Mouse (Mus musculus) lung, postnatal 0 days (tissue): ENCODE data around the gene Cul7.

Source experiments
- CTCF ChIP-seq: IDR thresholded peaks from 2 replicates; pipeline ENCODE4 v1.5.1; 2016; ENCODE audit warnings: antibody characterized with exemption, mild to moderate bottlenecking
- EP300 ChIP-seq: IDR thresholded peaks from 2 replicates; pipeline ENCODE4 v1.6.1; 2016; ENCODE audit warnings: antibody characterized with exemption, mild to moderate bottlenecking, control low read depth

DNA sequence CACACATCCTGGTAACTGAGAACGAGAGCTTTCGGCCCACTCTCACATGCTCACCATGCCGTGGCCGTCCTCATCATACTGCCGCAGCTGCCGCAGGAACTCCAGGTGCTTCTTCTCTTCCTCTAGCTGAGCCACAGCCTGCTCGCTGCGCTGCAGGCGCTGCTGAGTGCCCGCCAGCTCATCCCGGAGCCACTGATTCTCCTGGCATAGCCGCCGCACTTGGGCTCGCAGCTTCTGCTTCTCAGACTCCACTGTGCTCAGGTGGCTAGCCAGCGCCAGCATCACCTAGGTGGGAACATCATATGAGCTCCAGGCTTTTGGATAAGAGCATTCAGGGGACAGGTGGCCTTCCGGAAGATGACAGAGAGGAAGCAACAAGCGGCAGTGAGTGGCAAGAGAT, 8.1 kb upstream of the Cul7 start:
- TF ChIP-seq CTCF (no peak), EP300 (no peak)
